Mouse (Mus musculus): Measurements from ENCODE around the gene Myrip. TPM values are rescaled to one million over a fixed set of nuclear protein-coding genes. Genes with fewer than 3 reads are reported as not detected.

Myrip gene
- total and polyA plus RNA-seq, 3 experiments, result 0.03 TPM; not detected in 2

DNA sequence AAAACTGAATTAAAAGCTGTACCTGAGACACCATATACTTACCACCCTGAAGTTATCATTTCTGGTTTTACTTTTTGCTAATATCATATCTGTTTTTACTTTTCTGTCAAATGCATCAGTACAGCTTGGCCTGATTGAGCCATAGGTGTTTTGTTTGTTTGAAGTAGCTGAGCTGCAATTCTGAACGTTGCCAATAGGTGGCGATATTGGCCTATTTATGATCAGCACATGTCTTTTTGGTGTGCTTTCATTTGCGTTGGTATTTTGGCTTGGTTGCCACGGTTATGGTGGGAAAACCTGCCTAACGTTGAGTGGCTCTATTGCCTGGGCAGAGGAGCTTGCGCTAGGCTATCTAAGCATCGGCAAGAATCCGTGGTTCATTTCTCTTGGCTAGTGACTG is 200.7 kb downstream of the Myrip start:
- Histone ChIP-seq H3K9ac (ENCODE audit: control insufficient read depth, low read depth, low read length, poor library complexity, severe bottlenecking) (peak overlapping the region; percentile 48), H3K9me3 (replicated peaks; ENCODE audit: insufficient read depth, low read length) (no peaks in the 10 kb centered on the region), H3K36me3 (ENCODE audit: control insufficient read depth in 1 of 2, insufficient read depth in 2 of 2, low read length in 2 of 2) (no peaks in the 10 kb centered on the region; a peak in 1 of 4 replicates), H3K79me2 (ENCODE audit: control insufficient read depth, insufficient read depth, low read length, poor library complexity) (no peaks in the 10 kb centered on the region), H3K4me3 (ENCODE audit: control insufficient read depth in 1 of 2, insufficient read depth in 1 of 2, low read depth in 2 of 2, low read length in 2 of 2) (peak overlapping the region in 1 of 2 experiments; percentile 25; a peak in 2 of 4 replicates), H3K27ac (ENCODE audit: control insufficient read depth, low read depth, low read length) (no peak overlapping the region), H3K27me3 (ENCODE audit: control insufficient read depth in 1 of 2, insufficient read depth in 2 of 2, low read length in 2 of 2) (peaks cover 0 to 2% of the 10 kb centered on the region in 2 experiments; a peak in 2 of 4 replicates), H3K4me1 (ENCODE audit: control insufficient read depth in 1 of 2, insufficient read depth in 2 of 2, low read length in 2 of 2) (peaks cover 0 to 3% of the 10 kb centered on the region in 2 experiments; a peak in 2 of 4 replicates)
- peak; percentile 92 for DNase-seq (ENCODE audit: low read depth, low spot score)
- TF ChIP-seq SMC3 (IDR thresholded peaks at IDR 0.05; ENCODE audit: low read depth, low read length) (peak; percentile 71), CHD2 (IDR thresholded peaks at IDR 0.05; ENCODE audit: low read length) (no peak), POLR2AphosphoS2 (IDR thresholded peaks at IDR 0.05; ENCODE audit: low read length) (no peak), ZMIZ1 (IDR thresholded peaks at IDR 0.05; ENCODE audit: low read depth, low read length) (no peak), ZC3H11A (IDR thresholded peaks at IDR 0.05; ENCODE audit: low read depth, low read length) (peak; percentile 73; the same call in 1 of the 2 replicates), EP300 (IDR thresholded peaks at IDR 0.05; ENCODE audit: low read depth in 1 of 2, low read length in 2 of 2) (no peak), ZNF384 (IDR thresholded peaks at IDR 0.05; ENCODE audit: low read depth, low read length) (no peak), ZKSCAN1 (IDR thresholded peaks at IDR 0.05; ENCODE audit: low read depth, low read length) (no peak), TBP (IDR thresholded peaks at IDR 0.05; ENCODE audit: low read depth, low read length) (no peak), NELFE (IDR thresholded peaks at IDR 0.05; ENCODE audit: low read depth, low read length) (no peak), ELF1 (IDR thresholded peaks at IDR 0.05; ENCODE audit: low read depth, low read length) (no peak), RCOR1 (IDR thresholded peaks at IDR 0.05; ENCODE audit: low read depth, low read length) (no peak), TAL1 (IDR thresholded peaks at IDR 0.05; ENCODE audit: low read length) (no peak), MXI1 (IDR thresholded peaks at IDR 0.05; ENCODE audit: low read depth, low read length) (peak; percentile 81), MAZ (IDR thresholded peaks at IDR 0.05; ENCODE audit: low read depth, low read length) (no peak), USF1 (IDR thresholded peaks at IDR 0.05; ENCODE audit: low read depth, low read length) (no peak), HCFC1 (IDR thresholded peaks at IDR 0.05; ENCODE audit: low read depth, low read length) (no peak), NRF1 (IDR thresholded peaks at IDR 0.05; ENCODE audit: insufficient read depth, low read depth, low read length, poor library complexity, severe bottlenecking) (no peak), ETS1 (IDR thresholded peaks at IDR 0.05; ENCODE audit: low read depth, low read length) (no peak), TCF12 (IDR thresholded peaks at IDR 0.05; ENCODE audit: low read depth, low read length) (no peak), RAD21 (IDR thresholded peaks at IDR 0.05; ENCODE audit: low read depth, low read length) (peak; percentile 97), BHLHE40 (IDR thresholded peaks at IDR 0.05; ENCODE audit: borderline replicate concordance, low read depth, low read length) (no peak), MYC (IDR thresholded peaks at IDR 0.05; ENCODE audit: low read depth, low read length) (peak; percentile 94), E2F4 (IDR thresholded peaks at IDR 0.05; ENCODE audit: borderline replicate concordance, low read depth, low read length) (no peak), MEF2A (IDR thresholded peaks at IDR 0.05; ENCODE audit: extremely low read depth, insufficient replicate concordance, low read depth, low read length, poor library complexity, severe bottlenecking) (no peak), POLR2A (IDR thresholded peaks at IDR 0.05; ENCODE audit: control insufficient read depth in 1 of 2, insufficient read depth in 1 of 2, low read depth in 1 of 2, low read length in 2 of 2, poor library complexity in 1 of 2) (no peak), JUND (IDR thresholded peaks at IDR 0.05; ENCODE audit: low read depth, low read length) (no peak), CHD1 (IDR thresholded peaks at IDR 0.05; ENCODE audit: low read depth, low read length) (no peak), POLR2AphosphoS5 (IDR thresholded peaks at IDR 0.05; ENCODE audit: borderline replicate concordance, low read depth, low read length) (no peak), CTCF (IDR thresholded peaks at IDR 0.05 in 2 of 3, conservative IDR thresholded peaks at IDR 0.05 in 1 of 3; ENCODE audit: control insufficient read depth in 1 of 3, insufficient read depth in 1 of 3, low read depth in 2 of 3, low read length in 3 of 3, poor library complexity in 1 of 3, severe bottlenecking in 1 of 3) (peak; percentile 49 to 97 (median 94)), MYB (IDR thresholded peaks at IDR 0.05; ENCODE audit: low read depth, low read length) (no peak), KAT2A (conservative IDR thresholded peaks at IDR 0.05; ENCODE audit: low read depth, low read length) (no peak), GABPA (IDR thresholded peaks at IDR 0.05; ENCODE audit: low read depth, low read length) (no peak), MAFK (IDR thresholded peaks at IDR 0.05; ENCODE audit: borderline replicate concordance, low read depth, low read length) (no peak), UBTF (IDR thresholded peaks at IDR 0.05; ENCODE audit: borderline replicate concordance, insufficient read depth, low read depth, low read length) (no peak), USF2 (IDR thresholded peaks at IDR 0.05; ENCODE audit: borderline replicate concordance in 1 of 2, insufficient read depth in 1 of 2, low read depth in 1 of 2, low read length in 2 of 2) (no peak), MAX (IDR thresholded peaks at IDR 0.05; ENCODE audit: low read length) (peak; percentile 77), SIN3A (IDR thresholded peaks at IDR 0.05; ENCODE audit: low read length) (peak; percentile 57; the same call in 1 of the 2 replicates)

Data from MEL (cell line).